Mouse (Mus musculus) spleen, adult 2 months (tissue): ENCODE data around the gene Tbc1d32.

Experiments used
- CTCF ChIP-seq: fragments of 200-500 bp; IDR thresholded peaks from 2 replicates; pipeline ENCODE4 v1.5.1; 2011; ENCODE audit warnings: mild to moderate bottlenecking, inconsistent platforms; ENCODE audit not compliant: insufficient read depth, insufficient read length, insufficient replicate concordance; ENCODE audit errors: extremely low read depth
- POLR2A ChIP-seq: fragments of 200-500 bp; IDR thresholded peaks from 2 replicates; pipeline ENCODE4 v1.6.1; 2011; ENCODE audit warnings: low read depth, low read length, inconsistent platforms

GRCm38 (mm10) chr10:56204348-56204747 lies 24.1 kb downstream of the Tbc1d32 start:
- TF ChIP-seq POLR2A, result no peak
- no peak for TF ChIP-seq CTCF
